Mouse (Mus musculus) lung, embryonic 15.5 days (tissue): ENCODE results near the gene Ier5. TPM values are rescaled to one million over a fixed set of nuclear protein-coding genes. Genes with fewer than 3 reads are reported as not detected.

Experiments
- ATAC-seq: fragments of 200-750 bp; cut with Nextera tagmentation; 2 replicates; pipeline ENCODE4 v1.8.0; 2017; ENCODE audit warnings: moderate number of reproducible peaks, borderline replicate concordance; ENCODE audit not compliant: low FRiP score, low TSS enrichment; ENCODE audit errors: extremely low read depth
- H3K27ac ChIP-seq: fragments of 300-500 bp; sonication (generic); 2 replicates; pipeline ENCODE4 v1.5.1; 2015; ENCODE audit warnings: moderate library complexity, mild to moderate bottlenecking, inconsistent platforms
- H3K27me3 ChIP-seq: fragments of 300-500 bp; sonication (generic); 2 replicates; pipeline ENCODE4 v1.6.1; 2015; ENCODE audit warnings: inconsistent platforms
- H3K36me3 ChIP-seq: fragments of 300-500 bp; sonication (generic); 2 replicates; pipeline ENCODE4 v1.6.1; 2015; ENCODE audit warnings: inconsistent platforms
- H3K4me1 ChIP-seq: fragments of 300-500 bp; sonication (generic); 2 replicates; pipeline ENCODE4 v1.6.1; 2015; ENCODE audit warnings: inconsistent platforms
- H3K4me2 ChIP-seq: fragments of 300-500 bp; sonication (generic); 2 replicates; pipeline ENCODE4 v1.6.1; 2015; ENCODE audit warnings: inconsistent platforms, mild to moderate bottlenecking, moderate library complexity
- H3K4me3 ChIP-seq: fragments of 300-500 bp; sonication (generic); 2 replicates; pipeline ENCODE4 v1.5.1; 2015; ENCODE audit warnings: mild to moderate bottlenecking, inconsistent platforms
- H3K9ac ChIP-seq: fragments of 300-500 bp; sonication (generic); 2 replicates; pipeline ENCODE4 v1.6.1; 2015; ENCODE audit warnings: inconsistent platforms
- H3K9me3 ChIP-seq: fragments of 300-500 bp; sonication (generic); 2 replicates; pipeline ENCODE4 v1.6.1; 2016; ENCODE audit warnings: inconsistent platforms
- WGBS: fragments of 180-500 bp; shearing (Covaris S2); methylation state at CpG from one replicate; pipeline ENCODE4 v1.1.7; 2015; 5-methylcytosine and 5-hydroxymethylcytosine counted together
- polyA plus RNA-seq: library from polyadenylated mRNA; unstranded; fragments of >200 nt; fragmentation: Nextera tagmentation; extraction: Ambion mirVana; gene quantifications from 2 replicates; pipeline ENCODE4 v1.2.1, GENCODE M21; 2015

Ier5 gene
- polyA plus RNA-seq, 1 experiment from 2014 or later, result 7.0 TPM

DNA sequence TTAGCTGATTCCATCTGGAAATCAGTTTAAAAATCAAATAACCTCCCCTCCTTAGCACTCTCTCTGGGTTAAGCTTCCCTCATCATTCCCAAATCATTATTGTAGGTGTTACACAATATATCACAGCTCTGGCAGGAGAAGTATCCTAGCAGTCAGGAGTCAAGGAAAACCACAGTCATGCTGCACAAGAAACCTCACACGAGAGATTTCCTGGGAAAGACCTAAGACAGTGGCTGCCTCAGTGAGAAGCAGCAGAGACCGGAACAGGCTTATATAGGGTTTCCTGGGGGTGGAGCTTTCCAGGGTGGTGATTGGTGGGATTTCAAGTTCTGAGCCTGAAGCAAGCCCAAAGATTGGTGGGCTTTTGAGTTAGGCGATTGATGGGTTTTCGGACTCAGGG is 11.4 kb downstream of the Ier5 start:
- Histone ChIP-seq H3K4me3 (no peak overlapping the region), H3K27me3 (no peaks in the 10 kb centered on the region), H3K4me1 (peaks cover 86% of the 10 kb centered on the region), H3K36me3 (no peaks in the 10 kb centered on the region), H3K9me3 (no peaks in the 10 kb centered on the region), H3K4me2 (no peak overlapping the region), H3K27ac (no peak overlapping the region), H3K9ac (no peak overlapping the region)
- 81% methylated on average over 4 of the region's 4 CpGs for WGBS
- ATAC-seq, result no peak

DNA sequence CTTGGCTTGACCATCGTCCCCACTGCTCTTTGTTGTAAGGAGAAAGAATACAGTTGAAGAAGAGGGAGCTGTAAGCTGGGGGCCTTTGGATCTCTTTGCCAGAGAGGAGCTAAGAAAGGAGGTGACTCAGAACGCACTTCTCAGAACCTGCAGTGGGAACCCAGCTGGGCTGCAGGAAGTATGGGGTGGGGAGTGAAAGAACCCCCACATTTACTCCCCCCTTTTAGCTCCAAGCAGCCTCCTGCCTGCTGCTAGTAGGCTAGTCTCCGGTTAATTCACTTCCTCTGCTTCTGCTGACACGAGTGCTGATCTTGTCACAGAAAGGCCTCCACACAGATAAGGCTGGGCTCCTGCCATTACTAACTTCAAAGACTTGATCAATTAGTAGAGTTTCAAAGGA is 12.5 kb downstream of the Ier5 start:
- H3K9me3 ChIP-seq, result no peaks in the 10 kb centered on the region
- H3K36me3 ChIP-seq, result no peaks in the 10 kb centered on the region
- no peak overlapping the region for H3K9ac ChIP-seq
- no peak for ATAC-seq
- 17% methylated on average over 4 of the region's 4 CpGs for WGBS
- H3K4me1 ChIP-seq, result peaks cover 86% of the 10 kb centered on the region
- H3K27me3 ChIP-seq, result no peaks in the 10 kb centered on the region
- no peak overlapping the region for H3K4me3 ChIP-seq
- H3K4me2 ChIP-seq, result no peak overlapping the region
- peak overlapping the region; percentile 51 for H3K27ac ChIP-seq

DNA sequence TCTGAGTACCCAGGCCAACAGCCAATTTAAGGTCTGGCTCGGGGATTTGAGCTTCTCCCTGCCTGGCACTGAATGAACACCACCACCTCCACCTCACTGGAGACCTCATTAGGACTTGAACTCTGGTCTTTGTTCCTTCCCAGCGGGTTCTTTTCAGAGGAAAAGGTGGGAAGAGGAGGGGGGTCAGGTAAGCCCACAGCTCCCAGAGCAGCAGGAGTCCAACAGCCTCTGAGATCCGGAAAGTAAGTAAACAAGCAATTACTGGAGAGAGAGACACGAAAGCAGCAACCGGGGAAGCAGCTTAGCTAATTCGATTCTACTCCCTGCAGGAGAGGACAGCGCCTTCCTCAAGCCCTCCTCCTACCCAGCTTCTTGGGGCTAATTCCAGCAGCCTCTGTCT is 13.0 kb downstream of the Ier5 start:
- Histone ChIP-seq H3K4me2 (no peak overlapping the region), H3K36me3 (no peaks in the 10 kb centered on the region), H3K27ac (peak overlapping the region; percentile 51), H3K9ac (no peak overlapping the region), H3K27me3 (no peaks in the 10 kb centered on the region), H3K4me1 (peaks cover 85% of the 10 kb centered on the region), H3K9me3 (no peaks in the 10 kb centered on the region), H3K4me3 (no peak overlapping the region)
- 22% methylated on average over 7 of the region's 7 CpGs for WGBS
- ATAC-seq, result no peak

DNA sequence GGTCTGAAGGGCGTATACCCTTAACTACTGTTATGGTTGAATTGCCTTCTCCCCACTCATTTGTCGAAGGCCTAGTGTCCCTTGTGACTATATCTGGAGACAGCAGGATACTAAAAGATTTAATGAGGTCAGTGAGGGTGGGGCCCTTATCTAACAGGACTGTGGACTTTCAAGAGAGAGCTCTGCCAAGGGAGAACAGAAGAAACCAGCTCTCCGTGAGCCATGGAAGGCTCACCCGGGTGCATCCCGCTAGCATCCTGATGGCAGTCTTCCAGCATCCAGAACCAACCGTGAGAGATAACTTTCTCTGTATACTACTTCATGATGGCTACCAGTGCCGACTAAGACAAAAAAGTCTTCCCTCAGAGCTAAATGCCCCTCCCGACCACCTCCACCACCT is 14.6 kb downstream of the Ier5 start:
- Histone ChIP-seq H3K4me3 (no peak overlapping the region), H3K4me2 (no peak overlapping the region), H3K27ac (no peak overlapping the region), H3K9ac (no peak overlapping the region), H3K36me3 (no peaks in the 10 kb centered on the region), H3K9me3 (no peaks in the 10 kb centered on the region), H3K4me1 (peaks cover 74% of the 10 kb centered on the region), H3K27me3 (no peaks in the 10 kb centered on the region)
- ATAC-seq, result no peak
- 57% methylated on average over 8 of the region's 8 CpGs for WGBS

DNA sequence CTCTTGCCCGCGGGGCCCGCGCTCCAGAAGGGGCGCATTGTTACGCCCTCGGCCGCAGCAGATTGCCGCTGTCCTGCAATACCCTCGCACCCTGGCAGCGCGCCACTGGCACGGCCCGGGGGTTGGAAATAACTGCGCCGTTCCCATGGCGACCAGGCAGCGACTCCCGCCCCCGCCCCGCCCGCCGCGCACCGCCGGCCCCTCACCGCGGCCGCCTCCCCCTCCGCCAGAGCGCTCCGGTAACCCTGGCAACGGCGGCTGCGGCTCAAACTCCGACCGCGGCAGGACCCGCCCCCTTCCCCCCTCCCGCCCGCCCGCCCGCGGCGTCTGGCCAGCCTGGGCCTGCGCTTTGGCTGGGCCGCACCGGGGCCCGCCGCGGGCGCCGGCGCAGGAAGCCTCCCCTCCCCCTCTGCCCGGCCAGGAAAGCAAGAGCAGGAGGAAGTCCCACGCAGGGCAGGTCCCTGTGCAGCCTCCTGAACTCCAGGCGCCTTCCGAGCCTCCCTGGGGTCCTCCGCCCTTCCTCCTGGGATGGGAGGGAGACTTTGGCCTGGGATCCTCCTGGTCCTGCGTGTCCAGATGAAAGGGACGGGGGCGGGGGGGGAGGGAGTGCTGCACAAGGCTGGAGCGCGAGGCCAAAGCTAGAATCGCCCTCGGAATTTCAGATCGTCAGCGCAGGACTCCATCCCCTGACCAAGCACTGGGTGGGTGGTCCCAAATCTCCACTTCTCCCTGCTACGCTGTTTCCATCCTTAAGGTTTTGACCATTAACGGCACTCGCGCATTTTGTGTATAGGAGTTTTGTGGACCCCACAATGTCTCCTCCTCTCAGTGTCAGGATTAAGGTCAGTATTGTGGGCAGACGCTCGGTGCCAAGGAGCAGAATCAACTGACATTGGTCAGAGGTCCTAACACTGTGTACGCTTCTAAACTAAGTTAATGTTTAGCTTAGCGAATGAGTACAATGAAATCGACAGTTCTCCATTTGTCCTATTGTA is 15.9 kb downstream of the Ier5 start:
- H3K4me3 ChIP-seq, result peak overlapping the region; percentile 42
- 1% methylated on average over 45 of the region's 77 CpGs for WGBS
- H3K9ac ChIP-seq, result peak overlapping the region; percentile 48
- H3K9me3 ChIP-seq, result no peaks in the 10 kb centered on the region
- H3K4me1 ChIP-seq, result peaks cover 61% of the 10 kb centered on the region
- H3K4me2 ChIP-seq, result peak overlapping the region; percentile 82
- H3K27me3 ChIP-seq, result no peaks in the 10 kb centered on the region
- no peaks in the 10 kb centered on the region for H3K36me3 ChIP-seq
- ATAC-seq, result peak; percentile 93
- peak overlapping the region; percentile 97 for H3K27ac ChIP-seq

GRCm38 (mm10) chr1:155082965-155083268 is 16.5 kb downstream of the Ier5 start:
- Histone ChIP-seq H3K27ac (peak overlapping the region; percentile 97), H3K4me2 (peak overlapping the region; percentile 82), H3K4me1 (peaks cover 62% of the 10 kb centered on the region), H3K9ac (peak overlapping the region; percentile 48), H3K9me3 (no peaks in the 10 kb centered on the region), H3K27me3 (no peaks in the 10 kb centered on the region), H3K4me3 (peak overlapping the region; percentile 42), H3K36me3 (no peaks in the 10 kb centered on the region)
- ATAC-seq, result peak; percentile 50; the same call in 1 of the 2 replicates
- WGBS, result under 1% methylated on average over 18 of the region's 18 CpGs

DNA sequence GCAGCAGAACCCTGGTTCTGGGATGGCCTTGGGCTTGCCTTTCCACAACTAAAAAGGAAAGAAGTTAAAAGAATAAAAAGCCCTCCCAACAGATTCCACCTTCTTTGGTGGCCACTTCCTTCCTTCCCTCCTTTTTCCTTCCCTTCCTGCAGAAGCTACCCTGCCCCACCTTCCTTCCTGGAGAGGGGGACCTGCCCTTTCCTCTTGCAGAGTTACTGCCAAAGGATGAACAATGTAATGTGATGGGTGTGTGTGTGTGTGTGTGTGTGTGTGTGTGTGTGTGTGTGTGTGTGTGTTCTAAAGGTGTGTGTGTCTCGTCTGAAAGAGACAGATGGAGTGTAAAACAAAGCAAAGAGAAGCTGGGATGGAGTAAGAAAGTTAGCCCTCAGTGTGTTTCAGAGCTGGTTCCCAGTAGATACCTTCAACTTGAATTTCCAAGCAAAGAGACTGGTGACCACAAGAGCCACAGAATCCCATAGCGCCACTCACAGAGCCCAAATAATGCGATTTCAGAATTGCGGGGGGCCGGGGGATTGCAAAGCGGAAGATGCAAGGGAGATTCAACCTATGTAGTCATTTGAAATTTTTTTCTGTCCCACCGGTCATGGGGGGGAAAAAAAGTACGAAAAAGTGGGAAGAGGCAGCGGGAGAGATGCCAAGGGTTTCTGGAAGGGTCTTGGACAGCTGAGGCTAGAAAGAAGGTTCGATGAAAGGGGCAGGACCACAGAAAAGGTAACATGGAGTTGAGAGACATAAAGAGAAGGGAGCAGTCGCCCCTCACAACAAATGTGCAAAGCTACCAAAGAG is 17.1 kb downstream of the Ier5 start:
- WGBS, result 10% methylated on average over 11 of the region's 11 CpGs
- ATAC-seq, result no peak
- H3K4me1 ChIP-seq, result peaks cover 64% of the 10 kb centered on the region

DNA sequence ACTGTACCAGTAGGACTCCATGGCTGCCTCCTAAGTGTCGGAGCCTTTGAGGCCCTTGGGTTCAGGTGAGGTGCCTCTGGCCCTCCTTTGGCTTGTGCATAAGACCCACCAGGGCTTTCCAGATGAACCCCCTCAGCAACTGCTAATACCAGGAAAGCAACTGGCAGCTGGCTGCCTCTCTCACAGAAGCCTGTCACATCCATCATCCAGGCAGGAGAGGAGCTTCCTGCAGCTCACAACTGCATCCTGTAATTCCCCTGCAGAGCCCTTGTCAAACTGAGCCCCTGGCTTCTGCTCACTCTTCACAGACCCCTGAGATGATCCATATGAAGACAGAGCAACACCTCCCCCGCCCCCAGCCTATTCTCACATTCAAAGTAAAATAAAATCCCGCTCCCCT is 21.8 kb downstream of the Ier5 start:
- peak; percentile 37; the same call in 1 of the 2 replicates for ATAC-seq
- no peaks in the 10 kb centered on the region for H3K36me3 ChIP-seq
- H3K27ac ChIP-seq, result no peak overlapping the region
- WGBS, result 45% methylated on average over 3 of the region's 3 CpGs
- no peak overlapping the region for H3K9ac ChIP-seq
- H3K4me3 ChIP-seq, result no peak overlapping the region
- peaks cover 44% of the 10 kb centered on the region for H3K4me1 ChIP-seq
- H3K4me2 ChIP-seq, result no peak overlapping the region
- no peaks in the 10 kb centered on the region for H3K27me3 ChIP-seq
- no peaks in the 10 kb centered on the region for H3K9me3 ChIP-seq

More for the DNA sequence above, 17.1 kb downstream of the Ier5 start:
- Histone ChIP-seq H3K9me3 (no peaks in the 10 kb centered on the region), H3K27me3 (no peaks in the 10 kb centered on the region), H3K36me3 (no peaks in the 10 kb centered on the region), H3K9ac (peak overlapping the region; percentile 48), H3K4me2 (peak overlapping the region; percentile 82), H3K27ac (peak overlapping the region; percentile 97), H3K4me3 (peak overlapping the region; percentile 42)

DNA sequence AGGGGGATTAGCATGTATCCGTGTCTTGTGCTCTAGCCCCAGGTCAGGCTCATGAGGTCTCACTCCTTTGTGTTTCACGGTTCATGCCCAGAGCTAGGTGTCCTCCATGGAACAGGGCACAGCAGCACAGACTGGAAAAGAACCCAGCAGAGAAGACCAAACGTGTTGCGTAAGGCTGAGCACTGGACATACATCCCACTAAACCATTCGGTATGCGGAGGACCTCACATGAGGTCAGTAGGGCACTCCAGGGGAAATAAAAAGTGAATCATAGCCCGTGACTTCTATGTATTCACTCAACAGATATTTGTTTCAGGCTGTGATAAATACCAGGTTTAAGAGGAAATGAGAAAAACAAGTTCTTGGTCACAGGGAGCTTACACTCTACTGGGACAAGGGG is 23.6 kb downstream of the Ier5 start:
- Histone ChIP-seq H3K9me3 (no peaks in the 10 kb centered on the region), H3K36me3 (no peaks in the 10 kb centered on the region), H3K4me3 (no peak overlapping the region), H3K4me2 (no peak overlapping the region), H3K4me1 (peaks cover 48% of the 10 kb centered on the region), H3K27ac (no peak overlapping the region), H3K9ac (no peak overlapping the region), H3K27me3 (no peaks in the 10 kb centered on the region)
- no peak for ATAC-seq
- 79% methylated on average over 7 of the region's 7 CpGs for WGBS

- no peak for ATAC-seq
- H3K9me3 ChIP-seq, result no peaks in the 10 kb centered on the region
These were observed 24.6 kb downstream of the Ier5 start for GRCm38 (mm10) chr1:155074856-155075255.

GRCm38 (mm10) chr1:155073905-155074304 is 25.5 kb downstream of the Ier5 start:
- H3K4me1 ChIP-seq, result peaks cover 64% of the 10 kb centered on the region
- H3K9me3 ChIP-seq, result no peaks in the 10 kb centered on the region
- H3K9ac ChIP-seq, result no peak overlapping the region
- WGBS, result 84% methylated on average over 6 of the region's 6 CpGs
- H3K4me2 ChIP-seq, result no peak overlapping the region
- no peak for ATAC-seq
- no peak overlapping the region for H3K27ac ChIP-seq
- H3K27me3 ChIP-seq, result no peaks in the 10 kb centered on the region
- H3K4me3 ChIP-seq, result no peak overlapping the region
- H3K36me3 ChIP-seq, result no peaks in the 10 kb centered on the region

More at GRCm38 (mm10) chr1:155074856-155075255, 24.6 kb downstream of the Ier5 start:
- peak overlapping the region; percentile 41 for H3K27ac ChIP-seq
- H3K4me1 ChIP-seq, result peaks cover 58% of the 10 kb centered on the region
- H3K4me2 ChIP-seq, result no peak overlapping the region
- 52% methylated on average over 7 of the region's 7 CpGs for WGBS
- H3K4me3 ChIP-seq, result no peak overlapping the region
- no peaks in the 10 kb centered on the region for H3K36me3 ChIP-seq
- H3K27me3 ChIP-seq, result no peaks in the 10 kb centered on the region
- no peak overlapping the region for H3K9ac ChIP-seq

DNA sequence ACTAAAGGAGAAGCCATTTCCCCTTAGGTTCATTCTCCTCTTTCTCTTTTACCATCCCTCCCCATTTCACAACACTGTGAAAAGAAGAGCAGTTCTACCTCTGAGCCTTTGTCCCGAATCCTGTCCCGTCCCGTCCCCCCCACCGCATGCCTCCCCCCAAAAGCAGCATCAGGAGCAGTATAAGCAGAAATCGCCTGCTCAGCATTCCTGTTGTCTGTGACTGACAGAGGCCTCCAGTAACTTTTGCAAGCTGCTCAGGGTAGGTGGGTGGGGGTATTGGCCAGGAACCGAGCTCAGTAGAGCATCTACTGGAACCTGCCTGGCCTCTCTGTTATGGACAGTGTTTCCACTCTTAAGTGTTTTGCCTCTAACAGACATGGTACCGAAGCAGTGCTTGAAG is 26.3 kb downstream of the Ier5 start:
- Histone ChIP-seq H3K27me3 (no peaks in the 10 kb centered on the region), H3K36me3 (no peaks in the 10 kb centered on the region), H3K4me2 (no peak overlapping the region), H3K9me3 (no peaks in the 10 kb centered on the region), H3K27ac (no peak overlapping the region), H3K9ac (no peak overlapping the region), H3K4me3 (no peak overlapping the region), H3K4me1 (peaks cover 61% of the 10 kb centered on the region)
- 32% methylated on average over 7 of the region's 7 CpGs for WGBS
- no peak for ATAC-seq
